Mouse (Mus musculus): Measurements from ENCODE around the gene Abhd12b. TPM values are rescaled to one million over a fixed set of nuclear protein-coding genes. Genes with fewer than 3 reads are reported as not detected.
A peak's percentile ranks its signal among the peaks of the same experiment; 100 is the strongest.
"Not testable (repeated sequence)": the region's sequence is repeated elsewhere in the genome, so short reads cannot be mapped to it uniquely, and the experiment has no call there.

Abhd12b gene
- polyA plus RNA-seq, 1 experiment from 2014 or later, result not detected

DNA sequence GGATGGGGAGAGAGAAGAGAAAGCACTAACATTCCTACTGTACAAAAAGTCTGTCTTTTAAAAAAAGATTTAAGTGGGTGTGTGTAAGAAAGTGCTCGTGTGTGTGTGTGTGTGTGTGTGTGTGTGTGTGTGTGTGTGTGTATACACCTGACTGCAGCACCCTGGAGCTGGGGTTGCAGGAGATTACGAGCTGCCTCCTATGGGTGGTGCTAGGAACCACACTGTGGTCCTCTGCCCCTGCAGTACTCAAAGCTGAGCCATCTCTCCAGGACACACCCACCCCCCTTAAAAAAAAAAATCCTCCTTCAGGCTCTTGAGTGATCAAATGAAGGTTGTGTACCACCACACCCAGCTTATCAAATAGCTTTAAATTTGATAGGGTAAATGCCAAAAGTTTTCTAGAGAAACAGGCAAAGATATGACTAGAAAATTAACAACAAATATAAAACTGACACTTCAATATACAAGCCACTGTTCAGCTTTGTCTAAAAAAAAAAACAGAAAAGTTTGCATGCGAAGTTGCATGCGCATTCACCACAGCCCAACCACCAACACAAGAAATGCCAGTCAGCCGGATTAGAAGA is 12.9 kb upstream of the Abhd12b start:
- Histone ChIP-seq H3K4me2 (no peak overlapping the region), H3K4me1 (ENCODE audit: control insufficient read depth, insufficient read depth, low read length) (peaks cover 7% of the 10 kb centered on the region; the same call in 1 of the 2 replicates), H3K27me3 (ENCODE audit: control insufficient read depth, insufficient read depth, low read length) (no peaks in the 10 kb centered on the region), H3K27ac (ENCODE audit: low read depth, low read length) (no peak overlapping the region), H3K36me3 (ENCODE audit: control insufficient read depth, insufficient read depth, low read length) (no peaks in the 10 kb centered on the region), H3K9ac (ENCODE audit: low read depth, low read length) (no peak overlapping the region), H3K9me3 (replicated peaks; ENCODE audit: control insufficient read depth, low read length) (no peaks in the 10 kb centered on the region), H3K4me3 (ENCODE audit: low read depth, low read length) (no peak overlapping the region)
- WGBS (ENCODE audit: insufficient replicate concordance), result 90% methylated on average over 5 of the region's 5 CpGs
- ATAC-seq (replicated peaks; ENCODE audit: insufficient number of reproducible peaks, low FRiP score, low TSS enrichment), result no peak

DNA sequence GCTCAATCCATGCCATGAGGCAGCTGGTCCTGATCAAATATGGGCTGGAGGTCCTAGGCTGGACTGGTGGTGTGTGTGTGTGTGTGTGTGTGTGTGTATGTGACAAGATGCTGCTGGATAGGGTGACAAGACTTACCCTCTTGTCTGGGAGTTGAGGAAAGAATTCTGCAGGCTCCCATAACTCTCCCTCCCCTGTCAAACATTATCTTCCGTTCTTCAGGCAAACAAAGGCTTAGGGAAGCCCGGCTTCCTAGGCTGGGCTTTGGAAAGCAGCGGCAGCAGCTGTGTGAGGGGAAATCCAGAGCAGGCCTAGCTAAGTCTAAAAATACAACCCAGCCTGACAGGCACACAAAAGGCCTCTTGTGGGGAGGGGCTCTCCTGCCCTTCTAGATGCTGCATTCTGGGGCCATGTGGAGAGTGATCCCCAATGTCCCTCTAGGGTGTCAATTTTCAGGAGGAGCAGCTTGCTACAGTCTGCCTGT is 9.8 kb upstream of the Abhd12b start:
- H3K9me3 ChIP-seq (replicated peaks; ENCODE audit: control insufficient read depth, low read length); H3K4me3 ChIP-seq (ENCODE audit: low read depth, low read length); H3K36me3 ChIP-seq (ENCODE audit: control insufficient read depth, insufficient read depth, low read length); H3K27me3 ChIP-seq (ENCODE audit: control insufficient read depth, insufficient read depth, low read length); H3K4me1 ChIP-seq (ENCODE audit: control insufficient read depth, insufficient read depth, low read length); H3K9ac ChIP-seq (ENCODE audit: low read depth, low read length); H3K4me2 ChIP-seq: not testable (repeated sequence)
- ATAC-seq (replicated peaks; ENCODE audit: insufficient number of reproducible peaks, low FRiP score, low TSS enrichment), result peak; percentile 52
- peak overlapping the region; percentile 71 for H3K27ac ChIP-seq (ENCODE audit: low read depth, low read length)
- 5% methylated on average over 3 of the region's 3 CpGs for WGBS (ENCODE audit: insufficient replicate concordance)

DNA sequence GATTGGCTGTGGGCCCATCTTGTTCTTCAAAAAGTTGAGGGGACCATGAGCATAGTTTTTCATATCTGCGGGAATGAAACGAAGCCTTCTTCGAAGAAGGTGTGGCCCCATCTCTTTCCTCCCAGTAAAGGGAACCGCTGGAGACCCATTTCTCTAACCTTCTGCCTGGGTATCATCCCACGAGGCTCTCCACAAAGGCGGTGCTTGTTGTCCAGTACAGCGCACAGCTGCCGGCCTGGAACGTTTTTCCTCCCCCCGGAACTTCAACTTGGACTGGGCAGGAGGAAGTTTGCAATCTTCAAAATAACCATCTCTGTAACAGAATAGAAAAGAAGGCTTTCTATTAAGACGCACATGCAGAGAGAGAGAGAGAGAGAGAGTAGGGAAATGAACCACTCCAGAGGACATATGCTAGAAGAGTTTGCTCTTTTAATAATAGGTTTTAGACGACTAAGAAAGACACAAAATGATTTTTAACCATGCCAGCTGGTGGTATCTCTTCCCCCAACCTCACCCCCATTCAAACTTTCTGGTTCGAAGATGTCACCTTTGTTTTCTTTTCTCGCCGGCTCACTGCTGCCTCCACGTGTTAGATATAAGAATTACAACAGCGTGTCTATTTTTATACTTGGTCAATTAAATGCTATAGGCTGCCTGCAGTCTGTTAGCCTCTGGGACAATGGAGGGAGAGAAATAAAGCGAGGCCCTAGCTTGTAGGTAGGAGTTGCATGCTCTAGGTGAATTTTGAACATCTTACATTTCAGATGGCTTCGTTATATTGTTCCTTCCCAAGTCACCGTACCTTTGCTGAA is 9.1 kb upstream of the Abhd12b start:
- H3K27ac ChIP-seq (ENCODE audit: low read depth, low read length), result peak overlapping the region; percentile 71
- no peak for ATAC-seq (replicated peaks; ENCODE audit: insufficient number of reproducible peaks, low FRiP score, low TSS enrichment)

DNA sequence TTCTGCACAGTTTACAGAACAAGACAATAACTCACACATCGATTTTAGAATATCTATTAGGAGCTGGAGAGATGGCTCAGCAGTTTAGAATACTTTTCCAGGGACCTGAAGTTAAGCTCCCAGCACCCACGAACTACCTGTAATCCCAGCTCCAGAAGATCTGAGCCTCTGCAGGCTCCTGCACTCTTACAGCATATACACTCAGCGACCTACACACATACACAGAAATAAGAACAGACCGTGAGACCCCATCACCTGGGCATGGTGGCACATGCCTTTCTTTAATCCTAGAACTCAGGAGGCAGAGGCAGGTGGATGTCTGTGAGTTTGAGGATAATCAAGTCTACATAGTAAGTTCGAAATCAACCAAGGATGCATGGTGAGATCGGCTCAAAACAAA is 8.4 kb upstream of the Abhd12b start:
- Histone ChIP-seq H3K4me1 (ENCODE audit: control insufficient read depth, insufficient read depth, low read length) (peaks cover 7% of the 10 kb centered on the region; the same call in 1 of the 2 replicates), H3K9ac (ENCODE audit: low read depth, low read length) (no peak overlapping the region), H3K27me3 (ENCODE audit: control insufficient read depth, insufficient read depth, low read length) (no peaks in the 10 kb centered on the region), H3K4me2 (no peak overlapping the region), H3K9me3 (replicated peaks; ENCODE audit: control insufficient read depth, low read length) (no peaks in the 10 kb centered on the region), H3K27ac (ENCODE audit: low read depth, low read length) (no peak overlapping the region), H3K36me3 (ENCODE audit: control insufficient read depth, insufficient read depth, low read length) (no peaks in the 10 kb centered on the region), H3K4me3 (ENCODE audit: low read depth, low read length) (no peak overlapping the region)
- ATAC-seq (replicated peaks; ENCODE audit: insufficient number of reproducible peaks, low FRiP score, low TSS enrichment), result no peak
- WGBS (ENCODE audit: insufficient replicate concordance), result 84% methylated on average over 6 of the region's 6 CpGs

More for the DNA sequence above, 9.1 kb upstream of the Abhd12b start:
- Histone ChIP-seq H3K27me3 (ENCODE audit: control insufficient read depth, insufficient read depth, low read length) (no peaks in the 10 kb centered on the region), H3K9me3 (replicated peaks; ENCODE audit: control insufficient read depth, low read length) (no peaks in the 10 kb centered on the region), H3K36me3 (ENCODE audit: control insufficient read depth, insufficient read depth, low read length) (no peaks in the 10 kb centered on the region), H3K4me2 (peak overlapping the region; percentile 19; the same call in 1 of the 2 replicates), H3K4me3 (ENCODE audit: low read depth, low read length) (no peak overlapping the region), H3K4me1 (ENCODE audit: control insufficient read depth, insufficient read depth, low read length) (peaks cover 7% of the 10 kb centered on the region; the same call in 1 of the 2 replicates), H3K9ac (ENCODE audit: low read depth, low read length) (no peak overlapping the region)
- 45% methylated on average over 20 of the region's 20 CpGs for WGBS (ENCODE audit: insufficient replicate concordance)

DNA sequence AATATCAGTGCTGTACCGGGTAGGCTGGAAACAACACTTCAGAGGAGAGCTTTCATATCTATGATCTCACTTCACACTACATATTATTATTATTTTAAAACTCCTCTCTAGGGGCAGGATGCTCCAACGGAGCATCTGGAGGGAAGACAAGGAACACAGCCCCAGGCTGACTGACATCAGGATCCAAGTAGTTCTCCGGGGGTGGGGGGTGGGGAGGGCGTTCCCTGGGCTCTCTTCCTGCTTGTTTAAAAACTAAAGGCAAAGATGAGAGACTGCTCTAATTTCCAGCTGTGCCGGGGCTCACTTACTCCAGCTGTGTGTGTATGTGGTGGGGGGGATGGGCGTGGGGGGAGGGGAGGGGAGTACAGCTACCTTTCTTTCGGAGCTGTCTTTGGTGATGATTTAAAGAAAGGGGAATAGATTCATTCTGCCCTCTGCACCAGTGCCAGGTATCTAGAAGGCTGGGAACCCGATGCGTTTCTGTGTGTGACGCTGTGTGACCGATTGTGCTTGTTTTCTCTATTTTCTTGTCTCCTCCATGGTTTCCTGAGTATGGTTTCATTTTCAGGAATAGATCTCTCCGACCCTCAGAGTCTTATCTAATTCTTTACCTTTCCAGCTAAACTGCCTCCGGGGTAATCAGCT is 5.8 kb upstream of the Abhd12b start:
- Histone ChIP-seq H3K9ac (ENCODE audit: low read depth, low read length) (peak overlapping the region; percentile 61), H3K36me3 (ENCODE audit: control insufficient read depth, insufficient read depth, low read length) (no peaks in the 10 kb centered on the region), H3K4me3 (ENCODE audit: low read depth, low read length) (peak overlapping the region; percentile 38), H3K27ac (ENCODE audit: low read depth, low read length) (no peak overlapping the region), H3K27me3 (ENCODE audit: control insufficient read depth, insufficient read depth, low read length) (no peaks in the 10 kb centered on the region), H3K4me1 (ENCODE audit: control insufficient read depth, insufficient read depth, low read length) (peaks cover 7% of the 10 kb centered on the region; the same call in 1 of the 2 replicates), H3K9me3 (replicated peaks; ENCODE audit: control insufficient read depth, low read length) (no peaks in the 10 kb centered on the region), H3K4me2 (peak overlapping the region; percentile 67)
- ATAC-seq (replicated peaks; ENCODE audit: insufficient number of reproducible peaks, low FRiP score, low TSS enrichment), result no peak
- WGBS (ENCODE audit: insufficient replicate concordance), result 6% methylated on average over 13 of the region's 13 CpGs

DNA sequence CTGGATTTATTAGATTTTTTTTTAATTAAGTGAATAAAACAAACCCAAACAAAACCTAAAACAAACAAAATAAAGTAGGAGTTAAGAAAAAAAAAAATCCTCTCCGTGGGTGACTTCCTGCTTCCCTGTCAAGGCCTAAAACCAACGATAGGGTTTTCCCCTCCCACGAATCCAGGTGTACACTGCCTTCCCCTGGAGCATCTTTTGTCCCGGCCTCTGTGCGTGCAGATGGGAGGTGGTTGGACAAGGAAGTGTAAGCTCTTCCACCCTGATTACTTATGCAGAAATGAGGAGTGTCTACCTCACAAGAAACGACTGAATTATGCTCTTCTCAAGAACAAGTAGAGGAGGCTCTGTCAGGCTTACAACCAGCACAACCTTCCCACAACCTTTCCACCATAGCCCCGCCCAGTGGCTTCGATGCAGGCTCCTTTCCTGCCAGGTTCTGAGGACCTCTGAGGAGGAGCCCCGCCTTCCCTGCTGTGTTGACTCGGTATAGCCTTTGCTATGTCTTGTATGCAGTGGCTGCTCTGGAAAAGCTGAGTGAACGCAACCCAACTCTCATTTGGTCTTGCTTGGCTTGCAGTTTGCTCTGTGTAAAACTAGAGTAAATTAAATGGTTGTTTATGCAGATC is 5.2 kb upstream of the Abhd12b start:
- no peak for ATAC-seq (replicated peaks; ENCODE audit: insufficient number of reproducible peaks, low FRiP score, low TSS enrichment)
- Histone ChIP-seq H3K27ac (ENCODE audit: low read depth, low read length) (no peak overlapping the region), H3K36me3 (ENCODE audit: control insufficient read depth, insufficient read depth, low read length) (no peaks in the 10 kb centered on the region), H3K4me1 (ENCODE audit: control insufficient read depth, insufficient read depth, low read length) (peaks cover 7% of the 10 kb centered on the region; the same call in 1 of the 2 replicates), H3K27me3 (ENCODE audit: control insufficient read depth, insufficient read depth, low read length) (no peaks in the 10 kb centered on the region), H3K4me3 (ENCODE audit: low read depth, low read length) (peak overlapping the region; percentile 38), H3K4me2 (peak overlapping the region; percentile 67), H3K9me3 (replicated peaks; ENCODE audit: control insufficient read depth, low read length) (no peaks in the 10 kb centered on the region), H3K9ac (ENCODE audit: low read depth, low read length) (0 out of 2 replicates have a peak overlapping the region, but pooled peaks have one; percentile 5)
- 9% methylated on average over 11 of the region's 11 CpGs for WGBS (ENCODE audit: insufficient replicate concordance)

DNA sequence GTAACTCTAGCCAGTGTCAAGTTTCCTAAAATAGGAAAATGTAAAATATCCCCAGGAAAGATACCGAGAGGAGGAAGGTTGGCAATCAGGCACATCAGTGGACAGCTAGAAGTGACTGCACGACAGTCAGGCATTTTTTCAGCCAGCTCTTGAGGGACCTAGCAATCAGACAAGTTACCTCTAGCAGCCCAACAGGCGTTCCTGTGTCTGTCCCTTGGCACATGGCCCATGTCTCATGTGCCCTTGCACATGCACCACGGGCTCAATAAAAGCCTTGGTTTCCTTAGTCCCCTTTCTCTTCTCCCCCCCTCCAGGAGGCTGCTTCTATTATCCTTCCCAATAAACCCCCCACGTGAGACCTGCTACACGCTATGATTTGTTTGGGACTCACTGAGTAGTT is 2.3 kb downstream of the Abhd12b start:
- no peak overlapping the region for H3K4me3 ChIP-seq (ENCODE audit: low read depth, low read length)
- H3K4me2 ChIP-seq, result no peak overlapping the region
- no peaks in the 10 kb centered on the region for H3K36me3 ChIP-seq (ENCODE audit: control insufficient read depth, insufficient read depth, low read length)
- no peaks in the 10 kb centered on the region for H3K27me3 ChIP-seq (ENCODE audit: control insufficient read depth, insufficient read depth, low read length)
- no peak overlapping the region for H3K27ac ChIP-seq (ENCODE audit: low read depth, low read length)
- WGBS (ENCODE audit: insufficient replicate concordance), result 66% methylated on average over 6 of the region's 6 CpGs
- no peak for ATAC-seq (replicated peaks; ENCODE audit: insufficient number of reproducible peaks, low FRiP score, low TSS enrichment)
- no peak overlapping the region for H3K9ac ChIP-seq (ENCODE audit: low read depth, low read length)
- no peaks in the 10 kb centered on the region for H3K4me1 ChIP-seq (ENCODE audit: control insufficient read depth, insufficient read depth, low read length)
- no peaks in the 10 kb centered on the region for H3K9me3 ChIP-seq (replicated peaks; ENCODE audit: control insufficient read depth, low read length)

DNA sequence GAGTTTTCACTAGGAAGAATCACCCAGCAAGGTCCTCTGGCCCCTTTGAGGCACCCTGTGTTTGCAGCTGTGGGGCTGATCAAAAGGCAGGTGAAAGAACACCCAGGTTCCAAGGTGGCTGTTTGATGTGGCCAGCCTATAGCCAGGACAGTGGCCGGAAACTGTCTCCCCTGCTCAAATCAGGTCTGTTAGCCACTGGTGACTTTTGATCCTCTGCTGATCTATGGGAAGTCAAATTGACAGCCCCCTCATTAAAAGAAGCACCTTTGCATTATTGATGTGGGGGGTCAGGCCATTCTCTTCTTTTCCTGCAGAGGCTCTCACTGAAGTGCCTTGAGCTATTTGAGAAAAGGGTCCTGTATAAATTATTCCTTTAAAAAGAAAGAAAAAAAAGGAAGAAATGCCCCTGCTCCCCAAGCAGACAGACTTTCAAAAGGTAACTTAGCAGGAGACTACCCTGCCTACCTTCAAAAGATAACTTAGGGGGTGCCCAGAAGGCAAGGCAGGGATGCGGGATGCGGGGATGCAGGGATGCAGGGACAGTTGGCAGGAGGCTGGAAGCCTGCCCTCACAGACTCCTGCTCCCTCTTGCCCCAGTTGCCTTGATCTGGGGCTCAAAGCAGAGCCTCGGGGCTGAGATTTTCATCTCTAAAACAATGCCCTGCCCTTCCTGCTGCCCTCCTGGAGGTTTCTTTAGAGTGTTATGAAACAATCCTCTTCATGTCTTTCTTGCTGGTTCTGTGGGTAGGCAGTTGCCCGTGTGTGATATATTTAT is 3.5 kb downstream of the Abhd12b start:
- no peak overlapping the region for H3K4me3 ChIP-seq (ENCODE audit: low read depth, low read length)
- no peaks in the 10 kb centered on the region for H3K36me3 ChIP-seq (ENCODE audit: control insufficient read depth, insufficient read depth, low read length)
- WGBS (ENCODE audit: insufficient replicate concordance), result 55% methylated on average over 5 of the region's 5 CpGs
- H3K4me1 ChIP-seq (ENCODE audit: control insufficient read depth, insufficient read depth, low read length), result no peaks in the 10 kb centered on the region
- H3K9me3 ChIP-seq (replicated peaks; ENCODE audit: control insufficient read depth, low read length), result no peaks in the 10 kb centered on the region
- no peaks in the 10 kb centered on the region for H3K27me3 ChIP-seq (ENCODE audit: control insufficient read depth, insufficient read depth, low read length)
- no peak overlapping the region for H3K27ac ChIP-seq (ENCODE audit: low read depth, low read length)
- no peak overlapping the region for H3K9ac ChIP-seq (ENCODE audit: low read depth, low read length)
- H3K4me2 ChIP-seq, result no peak overlapping the region
- no peak for ATAC-seq (replicated peaks; ENCODE audit: insufficient number of reproducible peaks, low FRiP score, low TSS enrichment)
